33 mouse cellular contexts compared by ENCODE assay signal in genomic region chr9:23243869-23244268, GRCm38 (mm10). TPM values are rescaled to one million over a fixed set of nuclear protein-coding genes. Genes with fewer than 3 reads are reported as not detected.
DNase-seq lines count a peak whose midpoint lies in the region; ATAC-seq lines count a peak whose summit lies in the region.
"Had no signal": no experiment of that assay in that cellular context is flagged by ENCODE, and none has a peak within 500 bp of the region (broad histone marks: within the 10 kb centered on the region; RNA-seq: fewer than 3 reads in every experiment).

No protein-coding gene starts in this region.

- H3K27me3 ChIP-seq in hindbrain, embryonic 10.5 days (ENCODE audit: insufficient read depth, poor library complexity, severe bottlenecking), result peaks cover 28% of the 10 kb centered on the region
- peaks cover 10% of the 10 kb centered on the region for H3K27me3 ChIP-seq in hindbrain, embryonic 12.5 days
- H3K27me3 ChIP-seq in neural tube, embryonic 11.5 days (ENCODE audit: control insufficient read depth, insufficient read depth, low read length), result no peaks in the 10 kb centered on the region
- H3K27me3 ChIP-seq: CH12.LX; forebrain, embryonic 13.5 days; heart, embryonic 15.5 days; Patski had no signal

- WGBS in hindbrain, embryonic 10.5 days, result 34% methylated on average over 6 of the region's 6 CpGs
- WGBS in hindbrain, embryonic 12.5 days, result 26% methylated on average over 6 of the region's 6 CpGs
- 20% methylated on average over 6 of the region's 6 CpGs for WGBS in neural tube, embryonic 11.5 days

- ATAC-seq in hindbrain, embryonic 12.5 days (ENCODE audit: low FRiP score), result no peak
- ATAC-seq in neural tube, embryonic 11.5 days (ENCODE audit: insufficient read depth, low FRiP score, low TSS enrichment), result no peak
- ATAC-seq: forebrain, embryonic 13.5 days; forebrain, embryonic 16.5 days; hindbrain, embryonic 16.5 days; inflammation-experienced regulatory T-cells, adult 6 months; intestine, embryonic 16.5 days; Patski had no signal

- H3K4me2 ChIP-seq in hindbrain, embryonic 12.5 days (replicated peaks), result no peak overlapping the region
- H3K4me2 ChIP-seq in neural tube, embryonic 11.5 days (ENCODE audit: low read depth), result no peak overlapping the region
- H3K4me2 ChIP-seq: forebrain, embryonic 13.5 days; heart, embryonic 11.5 days; heart, embryonic 15.5 days; hindbrain, embryonic 13.5 days had no signal

- H3K36me3 ChIP-seq in hindbrain, embryonic 10.5 days, result no peaks in the 10 kb centered on the region
- H3K36me3 ChIP-seq in hindbrain, embryonic 12.5 days, result no peaks in the 10 kb centered on the region
- no peaks in the 10 kb centered on the region for H3K36me3 ChIP-seq in neural tube, embryonic 11.5 days (ENCODE audit: control insufficient read depth, insufficient read depth, low read length)
- H3K36me3 ChIP-seq: forebrain, embryonic 10.5 days; G1E; heart, embryonic 15.5 days; hindbrain, embryonic 13.5 days had no signal

- peaks cover 9% of the 10 kb centered on the region for H3K4me1 ChIP-seq in hindbrain, embryonic 10.5 days (replicated peaks)
- H3K4me1 ChIP-seq in hindbrain, embryonic 12.5 days, result peaks cover 5% of the 10 kb centered on the region
- 0 out of 2 replicates have a peak, but pooled peaks cover 2% of the 10 kb centered on the region for H3K4me1 ChIP-seq in neural tube, embryonic 11.5 days (ENCODE audit: control insufficient read depth, insufficient read depth, low read length)
- H3K4me1 ChIP-seq: forebrain, embryonic 10.5 days had no signal

- DNase-seq in hindbrain, embryonic 10.5 days (ENCODE audit: low spot score), result peak; percentile 32
- peak; percentile 42 for DNase-seq in neural tube, embryonic 11.5 days (ENCODE audit: low spot score)
- DNase-seq in neural tube, embryonic 10.5 days (ENCODE audit: extremely low spot score, low spot score), result no peak
- DNase-seq in mesoderm, embryonic 11.5 days (ENCODE audit: low read depth, low spot score), result peak; percentile 51
- no peak for DNase-seq in adrenal gland, adult 18-20 months (ENCODE audit: low spot score in 2 of 2)
- DNase-seq: adrenal gland, adult 2 months; adrenal gland, postnatal 14 days; B cell, adult 2 months; cerebellum, adult 11 months; cerebellum, adult 2 months; cerebellum, adult 9-11 months; cerebellum, postnatal 25 days; gastrocnemius, postnatal 10 days; gastrocnemius, postnatal 36 days; heart, adult 2 months; heart, postnatal 10 days; heart, postnatal 36 days; kidney, adult 18-20 months had no signal

- no peak overlapping the region for H3K27ac ChIP-seq in hindbrain, embryonic 10.5 days
- no peak overlapping the region for H3K27ac ChIP-seq in hindbrain, embryonic 12.5 days
- H3K27ac ChIP-seq in neural tube, embryonic 11.5 days (ENCODE audit: low read depth, low read length), result no peak overlapping the region
- H3K27ac ChIP-seq: forebrain, embryonic 10.5 days; forebrain, embryonic 13.5 days; heart, adult 2 months; heart, embryonic 15.5 days; hindbrain, embryonic 13.5 days had no signal

- H3K9me3 ChIP-seq in hindbrain, embryonic 10.5 days, result no peaks in the 10 kb centered on the region
- H3K9me3 ChIP-seq in hindbrain, embryonic 12.5 days (replicated peaks), result no peaks in the 10 kb centered on the region
- no peaks in the 10 kb centered on the region for H3K9me3 ChIP-seq in neural tube, embryonic 11.5 days (ENCODE audit: control insufficient read depth, low read length)
- H3K9me3 ChIP-seq: forebrain, embryonic 10.5 days; forebrain, embryonic 13.5 days; G1E; heart, embryonic 15.5 days; hindbrain, embryonic 13.5 days had no signal

- no peak overlapping the region for H3K9ac ChIP-seq in hindbrain, embryonic 12.5 days
- H3K9ac ChIP-seq in neural tube, embryonic 11.5 days (ENCODE audit: low read length), result no peak overlapping the region
- H3K9ac ChIP-seq: forebrain, embryonic 13.5 days; heart, embryonic 15.5 days; hindbrain, embryonic 13.5 days had no signal

- H3K4me3 ChIP-seq in hindbrain, embryonic 10.5 days, result no peak overlapping the region
- H3K4me3 ChIP-seq in hindbrain, embryonic 12.5 days, result no peak overlapping the region
- no peak overlapping the region for H3K4me3 ChIP-seq in neural tube, embryonic 11.5 days (ENCODE audit: low read depth, low read length)
- H3K4me3 ChIP-seq: forebrain, embryonic 10.5 days; forebrain, embryonic 13.5 days; heart, adult 2 months; heart, embryonic 15.5 days; hindbrain, embryonic 13.5 days had no signal

RNA-seq across cellular contexts. Expression of gene Bmper, which starts 21.0 kb away (rescaled TPM):
- polyA plus RNA-seq in hindbrain, embryonic 10.5 days (2016; fragmentation: Nextera tagmentation; extraction: Ambion mirVana), result 1.6 and 3.1 TPM in 2 replicates
- 9.7 and 11.1 TPM in 2 replicates for polyA plus RNA-seq in hindbrain, embryonic 12.5 days (2016; fragmentation: Nextera tagmentation; extraction: Ambion mirVana)
- 10.5 and 11.2 TPM in 2 replicates for polyA plus RNA-seq in neural tube, embryonic 11.5 days (2014; fragmentation: Nextera tagmentation; extraction: Ambion mirVana)
- 1 to 10 TPM; 1.0 to 2.2 TPM for total RNA-seq in adrenal gland, adult 18-20 months (2021)
- total RNA-seq: common myeloid progenitor, adult 5-6 weeks; granulocyte monocyte progenitor cell, adult 5-6 weeks had no signal
- polyA plus RNA-seq: G1E; inflammation-experienced regulatory T-cells, adult 6 months had no signal

Comparison
In these comparisons a context has a peak if more than half of its experiments do, and no peak if none do; other contexts are left out.
1. DNase-seq: peak in hindbrain, embryonic 10.5 days (single experiment), neural tube, embryonic 11.5 days (single experiment) and mesoderm, embryonic 11.5 days (single experiment); none in neural tube, embryonic 10.5 days (single experiment) and adrenal gland, adult 18-20 months (0 of 2).